Mouse (Mus musculus) myocyte (in vitro differentiated cells): ENCODE results near the gene Mfsd13b. TPM values are rescaled to one million over a fixed set of nuclear protein-coding genes. Genes with fewer than 3 reads are reported as not detected.

ENCODE experiments used
- H3K27me3 ChIP-seq: one replicate; pipeline ENCODE4 v1.6.1; 2011; ENCODE audit not compliant: control insufficient read depth, insufficient read depth, insufficient read length
- H3K36me3 ChIP-seq: one replicate; pipeline ENCODE4 v1.6.1; 2011; ENCODE audit not compliant: control insufficient read depth, insufficient read depth
- H3K4me2 ChIP-seq: one replicate; pipeline ENCODE4 v1.6.1; 2011; ENCODE audit warnings: low read depth, control low read depth
- H3K4me3 ChIP-seq: one replicate; pipeline ENCODE4 v1.5.1; 2011; ENCODE audit warnings: mild to moderate bottlenecking, control low read depth, moderate library complexity
- H3K79me2 ChIP-seq: one replicate; pipeline ENCODE4 v1.6.1; 2011; ENCODE audit not compliant: control insufficient read depth, insufficient read depth
- H3ac ChIP-seq: one replicate; pipeline ENCODE4 v1.6.1; 2011; ENCODE audit not compliant: control insufficient read depth, insufficient read length
- CEBPB ChIP-seq: IDR thresholded peaks from 2 replicates; pipeline ENCODE4 v1.6.1; 2011; ENCODE audit warnings: mild to moderate bottlenecking, moderate library complexity; ENCODE audit not compliant: poor library complexity, insufficient read depth, severe bottlenecking
- E2F4 ChIP-seq: IDR thresholded peaks from one replicate; pipeline ENCODE4 v1.6.1; 2011; ENCODE audit warnings: mild to moderate bottlenecking, control low read depth, moderate library complexity; ENCODE audit not compliant: insufficient read depth
- MAX ChIP-seq: IDR thresholded peaks from one replicate; pipeline ENCODE4 v1.6.1; 2011; ENCODE audit warnings: low read depth, mild to moderate bottlenecking, control low read depth
- MYOD1 ChIP-seq, 3 experiments: IDR thresholded peaks; one replicate each; pipeline ENCODE4 v1.6.1; 2011; ENCODE audit warnings: control low read depth in 2 of 3, low read depth in 2 of 3, mild to moderate bottlenecking in 2 of 3, moderate library complexity in 1 of 3; ENCODE audit not compliant: insufficient read length in 2 of 3, control insufficient read depth in 1 of 3
- MYOG ChIP-seq, 3 experiments: IDR thresholded peaks; one replicate each; pipeline ENCODE4 v1.6.1; 2011; ENCODE audit warnings: control low read depth in 2 of 3, low read depth in 2 of 3, mild to moderate bottlenecking in 2 of 3; ENCODE audit not compliant: insufficient read length in 2 of 3, control insufficient read depth in 1 of 3, insufficient read depth in 1 of 3
- POLR2AphosphoS2 ChIP-seq: IDR thresholded peaks from one replicate; pipeline ENCODE4 v1.6.1; 2011; ENCODE audit warnings: low read depth, control low read depth; ENCODE audit not compliant: insufficient read length
- REST ChIP-seq: IDR thresholded peaks from one replicate; pipeline ENCODE4 v1.6.1; 2011; ENCODE audit warnings: mild to moderate bottlenecking, control low read depth, moderate library complexity; ENCODE audit not compliant: insufficient read depth, insufficient read length
- SRF ChIP-seq: IDR thresholded peaks from one replicate; pipeline ENCODE4 v1.6.1; 2011; ENCODE audit warnings: low read depth; ENCODE audit not compliant: control insufficient read depth, insufficient read length
- TCF12 ChIP-seq: IDR thresholded peaks from one replicate; pipeline ENCODE4 v1.6.1; 2011; ENCODE audit warnings: mild to moderate bottlenecking, control low read depth; ENCODE audit not compliant: poor library complexity, insufficient read depth, severe bottlenecking
- TCF3 ChIP-seq: IDR thresholded peaks from one replicate; pipeline ENCODE4 v1.6.1; 2011; ENCODE audit warnings: low read depth, control low read depth; ENCODE audit not compliant: insufficient read length
- USF1 ChIP-seq: IDR thresholded peaks from one replicate; pipeline ENCODE4 v1.6.1; 2011; ENCODE audit warnings: low read depth, mild to moderate bottlenecking, control low read depth, moderate library complexity
- polyA plus RNA-seq: library from polyadenylated mRNA; unstranded; fragments of >200 nt; fragmentation: generic; extraction: Trizol; gene quantifications from one replicate; pipeline ENCODE4 v1.2.1, GENCODE M21; 2012; ENCODE audit warnings: missing spikeins

Gene Mfsd13b
- polyA plus RNA-seq, 1 experiment, result 0.04 TPM

DNA sequence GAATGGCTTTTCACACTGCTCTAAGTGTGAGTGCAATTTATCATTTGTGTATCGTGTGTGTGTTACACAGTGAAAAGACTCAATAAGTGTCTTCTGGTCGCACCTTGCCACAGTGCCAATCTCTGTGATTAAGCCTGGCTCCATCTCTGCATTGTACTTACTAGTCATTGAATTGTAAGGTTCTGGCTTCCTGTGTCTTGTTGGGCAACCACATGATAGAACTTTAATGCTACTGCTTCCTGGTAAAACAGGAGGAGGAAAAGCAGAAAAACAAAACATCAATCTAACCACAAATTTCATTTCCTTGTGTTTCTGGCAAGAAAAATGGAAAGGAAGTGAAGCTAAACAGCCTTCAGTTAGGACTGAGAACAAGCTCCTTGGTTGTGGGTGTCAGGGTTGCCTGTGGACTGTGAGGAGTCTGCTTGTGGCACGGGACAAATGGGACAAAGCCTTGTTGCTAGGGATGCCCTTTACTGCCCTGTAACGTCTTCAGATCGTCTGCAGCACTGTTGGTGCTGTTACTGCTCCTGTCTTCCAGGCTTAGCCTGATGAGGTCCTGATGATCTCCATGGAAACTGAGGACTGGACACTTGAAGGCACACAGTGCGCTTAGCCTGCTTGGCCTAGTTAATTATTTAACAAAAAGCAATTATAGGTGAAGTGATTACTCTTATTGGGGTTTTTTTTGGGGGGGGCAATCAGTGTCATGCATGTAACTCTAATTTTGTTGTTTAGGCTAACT, 77.3 kb downstream of the Mfsd13b start:
- Histone ChIP-seq H3K36me3 (peaks cover 36% of the 10 kb centered on the region), H3K27me3 (no peaks in the 10 kb centered on the region), H3K79me2 (no peaks in the 10 kb centered on the region), H3K4me3 (no peak overlapping the region), H3ac (no peak overlapping the region), H3K4me2 (no peak overlapping the region)
- TF ChIP-seq E2F4, result no peak
- TF ChIP-seq POLR2AphosphoS2, result no peak
- TF ChIP-seq SRF, result no peak
- TF ChIP-seq CEBPB, result no peak
- TF ChIP-seq MAX, result no peak
- no peak for TF ChIP-seq TCF12
- no peak for TF ChIP-seq USF1

DNA sequence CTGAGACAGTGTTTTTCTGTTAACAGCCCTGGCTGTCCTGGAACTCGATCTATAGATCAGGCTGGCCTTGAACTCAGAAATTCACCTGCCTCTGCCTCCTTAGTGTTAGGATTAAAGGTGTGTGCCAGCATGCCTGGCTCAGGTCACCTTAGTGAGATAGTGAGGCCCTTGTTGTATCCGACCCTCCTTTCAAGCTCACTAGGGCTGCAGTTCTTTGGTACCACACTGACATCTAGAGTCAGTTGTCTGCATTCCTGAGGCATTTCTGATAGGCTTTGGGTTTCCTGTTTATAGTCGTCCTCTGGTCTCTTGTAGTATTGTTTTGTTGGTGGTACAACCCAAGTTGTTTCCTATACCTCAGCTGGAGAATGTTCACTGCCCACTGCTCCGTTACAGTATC, 82.0 kb downstream of the Mfsd13b start:
- TF ChIP-seq REST, result no peak
- no peak for TF ChIP-seq CEBPB
- no peak for TF ChIP-seq TCF3
- no peak for TF ChIP-seq SRF
- TF ChIP-seq MYOD1 (IDR thresholded peaks at IDR 0.05; ENCODE audit: control insufficient read depth in 1 of 3, insufficient read length in 2 of 3, low read depth in 2 of 3), result no peak
- no peak for TF ChIP-seq MAX
- TF ChIP-seq TCF12, result no peak
- TF ChIP-seq MYOG (IDR thresholded peaks at IDR 0.05; ENCODE audit: control insufficient read depth in 1 of 3, insufficient read depth in 1 of 3, insufficient read length in 2 of 3, low read depth in 2 of 3), result no peak
- Histone ChIP-seq H3K4me3 (no peak overlapping the region), H3K27me3 (no peaks in the 10 kb centered on the region), H3K4me2 (no peak overlapping the region), H3K36me3 (peaks cover 24% of the 10 kb centered on the region), H3ac (no peak overlapping the region), H3K79me2 (no peaks in the 10 kb centered on the region)

Other genes starting within 250 kb of the Mfsd13b start
- gene Vwa3a, start 243.2 kb upstream of the Mfsd13b start, polyA plus RNA-seq, result 0.05 TPM
- gene Gm5737, start 170.1 kb upstream of the Mfsd13b start, polyA plus RNA-seq, result not detected
- gene Eef2k, start 139.7 kb upstream of the Mfsd13b start, polyA plus RNA-seq, result 32.3 TPM
- 12.0 TPM for gene Polr3e, start 64.8 kb upstream of the Mfsd13b start, polyA plus RNA-seq
- gene Cdr2, start 197 bp upstream of the Mfsd13b start, polyA plus RNA-seq, result 9.6 TPM
- gene Mettl9, start 51.9 kb downstream of the Mfsd13b start, polyA plus RNA-seq, result 23.5 TPM
- 0.04 TPM for gene Igsf6, start 92.1 kb downstream of the Mfsd13b start, polyA plus RNA-seq
- gene Otoa, start 99.1 kb downstream of the Mfsd13b start, polyA plus RNA-seq, result 0.35 TPM